Mouse (Mus musculus) heart, postnatal 0 days (tissue): ENCODE measurements around the gene Foxd4.

ENCODE experiments used
- CTCF ChIP-seq: IDR thresholded peaks from 2 replicates; pipeline ENCODE4 v1.5.1; 2016; ENCODE audit warnings: antibody characterized with exemption, control low read depth, low read depth
- EP300 ChIP-seq: IDR thresholded peaks from 2 replicates; pipeline ENCODE4 v1.6.1; 2016; ENCODE audit warnings: antibody characterized with exemption, low read depth

DNA sequence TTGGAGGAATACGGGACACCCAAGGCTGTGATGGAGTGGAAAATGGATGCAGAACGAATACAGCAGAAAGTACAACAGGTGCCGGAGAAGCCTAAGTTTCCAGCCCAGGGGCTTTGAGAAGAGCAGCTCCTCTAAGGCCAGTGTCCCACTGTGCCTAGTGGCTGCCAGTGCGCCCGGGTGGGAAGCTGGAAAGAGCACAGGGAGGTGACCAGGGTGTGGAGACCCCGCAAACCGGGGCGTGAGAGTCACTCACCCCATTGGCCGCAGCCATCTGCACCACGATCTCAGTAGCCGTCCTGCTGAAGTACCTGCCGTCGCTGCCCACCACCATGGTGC lies 39.8 kb downstream of the Foxd4 start:
- TF ChIP-seq EP300 (no peak), CTCF (no peak)
